Mouse (Mus musculus) left cerebral cortex, postnatal 36 days (tissue): Measurements from ENCODE around the gene Arhgap17. TPM values are rescaled to one million over a fixed set of nuclear protein-coding genes. Genes with fewer than 3 reads are reported as not detected.

Experiments
- DNase-seq, 2 experiments: peaks; one replicate each; pipeline ENCODE4 v3.0.0; 2021 to 2022; ENCODE audit warnings: low spot score in 2 of 2, mixed read lengths in 1 of 2
- intact Hi-C: fragments of 180-260 bp; cut with DNase I; formaldehyde crosslinking; loops from one replicate; pipeline ENCODE4 v1.15.1; 2025
- total RNA-seq, 2 experiments: library from RNA; stranded (reverse); gene quantifications; 2 replicates each; pipeline ENCODE4 v1.2.3; 2021

Gene Arhgap17
- total RNA-seq, 2 experiments from 2014 or later = 11.6 to 18.0 TPM

DNA sequence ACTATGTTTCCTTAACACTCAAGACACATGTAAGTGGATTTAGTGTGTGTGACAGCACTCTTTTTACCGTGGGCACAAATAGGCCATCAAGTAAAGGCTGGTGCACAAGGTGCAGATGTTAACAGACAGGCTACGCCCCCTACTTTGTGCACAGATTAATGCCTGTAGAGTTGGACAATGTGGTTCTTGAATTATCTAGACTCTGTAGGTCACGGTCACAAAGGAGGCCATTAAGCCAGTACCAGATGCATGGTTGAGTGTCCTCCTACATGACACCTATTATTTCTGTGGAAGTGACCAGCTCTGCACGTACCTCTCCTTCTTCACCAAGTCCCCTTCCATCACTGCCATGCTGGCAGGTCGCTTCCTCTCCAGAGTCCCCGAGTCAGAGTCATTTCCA lies 73.6 kb downstream of the Arhgap17 start:
- intact Hi-C loops = loop anchor here (10.0 kb wide), 1 partner anchor 91 kb away; no protein-coding TSS in a partner anchor
- no peak for DNase-seq

DNA sequence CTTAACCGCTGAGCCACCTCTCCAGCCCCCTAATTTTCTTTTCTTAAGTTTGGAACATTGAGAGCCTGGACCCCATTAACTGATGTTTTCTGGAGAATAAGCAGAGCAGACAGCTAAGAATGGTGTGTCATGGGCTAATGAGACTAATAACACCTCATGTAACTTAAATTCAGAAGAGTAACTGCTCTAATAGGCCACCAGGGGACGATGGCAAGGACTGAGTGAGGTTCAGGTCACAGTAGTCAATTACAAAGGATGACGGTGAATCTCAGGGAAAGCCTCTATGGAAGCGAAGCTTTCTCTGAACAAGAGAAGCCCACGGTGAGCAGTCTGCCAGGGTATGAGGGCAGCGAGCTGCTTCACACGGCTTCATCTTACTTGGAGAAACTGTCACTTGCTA lies 74.3 kb downstream of the Arhgap17 start:
- no peak for DNase-seq
- intact Hi-C loops = loop anchor here (10.0 kb wide), 1 partner anchor 91 kb away; no protein-coding TSS in a partner anchor

DNA sequence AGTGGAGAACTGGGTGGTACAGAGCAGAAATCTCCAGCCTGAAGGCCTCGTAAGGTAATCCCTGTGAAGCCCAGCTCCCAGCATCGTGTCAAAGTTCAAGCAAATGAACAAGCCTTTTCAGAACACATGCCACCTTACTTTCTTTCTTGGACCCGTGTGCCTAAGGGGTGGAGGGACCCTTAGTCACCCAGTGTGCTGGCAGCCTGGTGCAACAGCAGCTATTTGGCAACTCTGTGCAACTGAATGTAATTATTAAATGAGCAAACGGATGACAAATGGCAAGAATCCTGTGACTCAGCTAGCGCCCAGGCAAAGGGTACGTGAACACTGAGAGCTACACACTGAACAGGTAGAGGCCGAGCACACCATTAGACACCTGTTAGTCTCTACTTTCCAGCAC lies 75.8 kb downstream of the Arhgap17 start:
- intact Hi-C loops = loop anchor here (10.0 kb wide), 1 partner anchor 89 kb away; no protein-coding TSS in a partner anchor
- DNase-seq = no peak

DNA sequence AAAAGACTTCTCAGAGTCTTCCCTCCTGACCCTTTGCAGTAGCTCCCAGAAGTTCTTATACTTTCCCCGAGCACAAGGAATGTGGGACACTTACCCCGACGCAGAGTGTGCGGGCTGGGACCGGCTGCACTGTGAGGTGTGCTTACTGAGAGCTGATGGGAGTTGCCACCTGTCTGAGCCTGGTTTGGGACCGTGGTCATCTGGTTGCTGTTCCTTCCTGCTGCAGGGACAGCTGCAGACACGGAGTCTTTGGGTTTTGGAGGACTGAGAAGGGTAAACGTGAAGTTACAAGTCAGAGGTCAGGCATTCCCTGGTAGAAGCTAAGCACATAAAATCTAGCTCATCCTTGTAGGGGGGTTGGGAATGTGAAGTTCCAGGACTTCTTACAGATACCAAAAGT lies 77.8 kb downstream of the Arhgap17 start:
- intact Hi-C loops = loop anchor here (10.0 kb wide), 1 partner anchor 87 kb away; no protein-coding TSS in a partner anchor
- no peak for DNase-seq

DNA sequence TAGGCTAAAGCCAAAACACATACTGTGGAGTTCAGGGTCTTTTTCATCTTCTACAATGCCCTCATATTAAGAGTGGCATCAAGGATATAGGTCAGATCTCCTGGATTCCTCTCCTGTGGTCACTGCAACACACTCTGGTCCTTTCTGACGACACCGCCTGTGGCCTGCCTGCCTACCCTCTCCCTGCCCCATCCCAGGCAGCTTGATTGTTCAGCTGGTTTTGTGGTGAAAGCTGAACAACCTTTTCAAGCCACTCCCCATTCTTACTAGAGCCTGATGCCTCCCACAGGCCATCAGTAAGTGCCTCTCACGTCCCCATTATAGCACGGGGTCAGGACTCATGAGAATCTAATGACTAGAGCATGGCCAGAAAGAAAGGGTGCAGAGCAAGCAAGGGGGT lies 80.5 kb downstream of the Arhgap17 start:
- DNase-seq = no peak

DNA sequence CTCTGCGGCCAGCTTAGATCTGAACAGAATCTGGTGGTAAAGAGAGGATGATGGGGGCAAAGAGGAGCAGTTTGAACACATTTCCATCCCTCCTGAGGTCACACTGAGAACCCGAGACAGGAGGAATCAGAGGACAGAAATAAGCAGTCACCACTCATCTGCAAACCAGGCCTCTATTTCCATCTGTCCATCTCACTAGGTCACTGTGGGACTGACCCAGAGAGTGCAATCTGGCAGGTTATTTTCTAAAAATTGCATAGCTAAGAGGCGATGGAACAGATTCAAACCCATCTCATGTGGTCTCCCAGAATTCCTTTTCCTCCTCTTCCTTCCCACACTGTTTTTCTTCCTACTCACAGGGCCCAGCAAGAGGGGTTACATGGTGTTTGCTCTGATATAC lies 81.8 kb downstream of the Arhgap17 start:
- no peak for DNase-seq
- intact Hi-C loops = no loop called here

More for the DNA sequence above, 80.5 kb downstream of the Arhgap17 start:
- intact Hi-C loops = no loop called here

DNA sequence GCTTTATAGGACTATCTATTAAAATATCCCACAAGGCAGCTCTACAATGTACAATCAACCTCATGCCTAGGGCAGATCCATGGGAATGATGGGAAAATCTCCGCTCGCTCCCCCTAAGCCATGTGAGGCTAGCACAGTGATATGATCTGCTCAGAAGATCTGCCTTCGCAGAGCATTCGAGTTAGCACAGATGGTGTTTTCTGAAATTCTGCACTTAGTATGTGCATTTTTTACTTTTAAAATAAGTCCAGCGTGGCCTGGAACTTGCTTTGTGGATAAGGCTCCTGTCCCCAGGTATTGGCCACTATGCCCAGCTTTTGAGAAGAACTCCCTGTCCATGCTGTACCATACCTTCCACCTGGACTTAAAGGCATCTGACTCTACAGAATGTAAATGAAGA lies 83.8 kb downstream of the Arhgap17 start:
- intact Hi-C loops = no loop called here
- DNase-seq = no peak

DNA sequence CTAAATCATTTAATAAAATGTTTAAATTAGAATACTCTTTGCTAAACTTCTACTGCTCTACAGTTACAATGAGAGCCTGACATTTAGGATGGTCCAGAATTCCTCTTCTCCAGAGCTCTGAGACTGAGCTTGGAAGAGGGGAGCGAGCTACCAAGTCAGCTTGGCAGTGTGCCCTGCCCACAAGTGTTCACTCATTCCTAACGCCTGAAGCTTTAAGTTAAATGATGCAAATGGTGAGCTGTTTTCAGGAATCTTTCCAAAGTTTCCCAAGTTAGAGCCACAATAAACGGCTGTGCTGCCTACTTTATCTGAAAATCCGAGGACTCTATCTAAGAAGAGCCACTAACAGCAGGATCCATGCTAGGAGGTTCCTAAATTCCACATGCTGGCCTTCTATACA lies 85.9 kb downstream of the Arhgap17 start:
- intact Hi-C loops = no loop called here

DNA sequence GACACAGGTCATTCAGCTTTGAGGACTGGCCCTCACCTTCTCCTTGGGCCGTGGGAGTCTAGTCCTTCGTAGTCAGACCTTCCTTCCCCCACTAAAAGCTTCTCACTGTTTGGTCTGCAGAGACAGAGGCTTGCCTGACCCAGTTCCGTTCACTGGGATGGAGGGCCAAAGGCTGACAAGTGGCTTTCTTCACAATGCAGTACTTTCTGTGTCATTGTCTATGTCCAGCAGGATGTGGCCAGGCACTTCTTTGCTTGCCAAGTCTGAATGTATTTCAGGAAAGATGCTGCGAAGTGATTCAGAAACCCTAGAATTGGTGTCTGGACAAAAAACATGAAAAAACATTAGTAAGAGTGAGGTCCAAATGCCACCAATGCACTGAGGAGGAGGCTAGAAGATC lies 89.9 kb downstream of the Arhgap17 start:
- DNase-seq = no peak

More for the DNA sequence above, 85.9 kb downstream of the Arhgap17 start:
- peak in 1 of 2 experiments; percentile 31 for DNase-seq

DNA sequence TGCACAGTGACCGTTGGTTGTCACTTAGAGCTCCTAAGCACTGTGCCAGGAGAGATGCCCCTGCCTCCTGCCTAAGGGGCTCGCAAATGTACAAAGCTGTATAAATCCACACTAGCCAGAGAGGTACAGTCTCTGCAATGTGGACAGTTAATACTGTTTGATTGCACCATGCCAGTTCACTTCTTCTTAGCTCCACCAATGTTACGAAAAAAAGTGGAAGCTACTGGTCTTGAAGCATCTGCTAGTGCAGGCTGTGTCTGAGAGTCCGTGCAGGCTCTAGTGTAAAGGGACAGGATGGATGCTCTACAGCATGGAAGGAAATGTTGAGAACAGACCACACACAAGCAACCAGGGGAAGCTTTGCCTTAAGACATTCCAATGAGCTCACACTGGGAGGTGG lies 93.1 kb downstream of the Arhgap17 start:
- DNase-seq = no peak
- intact Hi-C loops = no loop called here

More for the DNA sequence above, 89.9 kb downstream of the Arhgap17 start:
- intact Hi-C loops = no loop called here

DNA sequence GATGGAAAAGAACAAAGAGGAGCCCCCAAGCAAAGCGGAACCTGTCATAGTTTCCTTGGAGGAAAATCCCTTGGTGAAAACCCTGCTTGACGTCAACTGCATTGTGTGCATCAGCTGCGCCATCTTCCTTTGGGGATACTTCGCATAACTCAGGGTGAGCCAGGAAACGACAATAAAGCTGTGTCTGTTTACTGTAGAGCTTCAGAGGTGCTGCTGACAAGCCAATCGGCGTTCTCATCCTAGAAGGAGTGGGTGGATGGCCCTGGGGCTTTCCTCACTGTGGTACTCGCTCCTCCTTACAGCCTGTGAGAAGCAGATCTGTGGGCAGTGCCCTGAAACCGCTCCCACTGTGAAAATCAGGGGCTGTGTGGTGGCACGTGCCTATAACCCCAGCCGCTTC lies 96.7 kb downstream of the Arhgap17 start:
- intact Hi-C loops = no loop called here
- DNase-seq = no peak

DNA sequence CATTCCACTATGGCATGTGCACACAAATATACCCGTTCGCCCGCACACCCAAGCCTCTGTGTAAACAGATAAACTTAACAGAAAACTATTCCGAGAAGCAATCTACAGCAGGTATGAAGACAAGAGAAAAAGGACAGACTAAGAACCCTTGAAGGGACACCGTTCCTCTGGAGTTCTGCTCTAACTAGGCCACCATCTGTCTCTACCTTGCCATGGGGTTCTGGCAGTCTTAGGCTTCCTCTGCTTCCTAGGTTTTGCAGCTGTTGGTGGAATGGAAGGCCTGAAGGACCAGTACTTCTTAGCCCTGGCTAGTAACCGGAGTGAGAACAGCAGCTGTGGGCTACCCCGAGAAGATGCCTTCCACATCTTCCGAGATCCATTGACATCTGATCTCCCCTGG lies 111.6 kb downstream of the Arhgap17 start:
- intact Hi-C loops = no loop called here
- no peak for DNase-seq

DNA sequence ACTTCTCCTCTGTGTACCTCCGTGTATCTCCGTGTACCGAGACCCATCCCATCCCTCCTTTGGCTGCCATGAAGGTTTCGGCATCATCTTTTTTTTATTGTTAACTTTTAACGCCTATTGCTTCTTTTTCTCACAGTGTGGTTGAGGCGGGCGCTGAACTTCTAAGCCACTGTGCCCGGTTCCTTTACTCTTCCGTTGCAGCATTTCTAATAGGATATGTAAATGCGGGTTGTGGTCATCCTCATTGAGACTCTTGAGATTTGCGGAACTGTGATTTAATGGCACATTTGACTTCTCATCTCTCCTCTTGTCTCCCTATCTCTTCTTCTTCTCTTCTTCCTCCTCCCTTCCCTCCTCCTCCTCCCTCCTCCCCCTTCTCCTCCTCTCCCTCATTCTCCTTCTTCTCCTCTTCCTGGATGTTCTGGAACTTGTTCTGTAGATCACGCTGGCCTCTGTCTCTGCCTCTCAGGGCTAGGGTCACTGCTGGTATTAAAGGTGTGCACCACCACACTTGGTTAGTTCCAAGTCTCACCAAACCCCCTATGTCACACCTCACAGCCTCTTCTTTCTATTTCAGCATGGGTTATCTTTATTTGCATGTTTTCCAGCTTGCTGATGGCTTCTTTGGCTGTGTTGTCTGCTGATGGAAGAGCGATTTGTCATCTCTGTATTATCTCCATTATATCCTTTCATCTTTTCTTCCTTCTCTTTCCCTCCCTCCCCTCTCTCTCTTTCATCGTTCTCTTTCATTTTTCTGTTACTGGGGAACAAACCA lies 115.3 kb downstream of the Arhgap17 start:
- no peak for DNase-seq
- intact Hi-C loops = no loop called here

DNA sequence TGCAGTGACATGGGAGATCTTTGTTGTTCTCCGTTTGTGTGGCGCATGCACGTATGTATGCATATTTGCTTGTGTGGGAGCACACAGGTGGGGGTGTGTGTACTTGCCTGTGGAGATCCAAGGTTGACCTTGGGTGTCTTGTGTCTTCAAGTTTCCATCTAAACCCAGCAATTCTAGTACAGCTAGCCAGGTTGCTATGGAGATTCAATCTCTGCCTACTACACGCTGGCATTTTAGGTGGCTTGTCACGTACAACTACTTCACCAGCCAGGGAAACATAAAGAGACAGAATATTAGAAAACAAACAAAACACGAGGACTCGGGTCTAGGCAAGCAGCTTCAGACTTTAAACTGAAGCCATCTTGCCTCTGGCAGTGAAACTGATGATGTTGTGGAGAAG lies 116.3 kb downstream of the Arhgap17 start:
- intact Hi-C loops = no loop called here
- DNase-seq = no peak

DNA sequence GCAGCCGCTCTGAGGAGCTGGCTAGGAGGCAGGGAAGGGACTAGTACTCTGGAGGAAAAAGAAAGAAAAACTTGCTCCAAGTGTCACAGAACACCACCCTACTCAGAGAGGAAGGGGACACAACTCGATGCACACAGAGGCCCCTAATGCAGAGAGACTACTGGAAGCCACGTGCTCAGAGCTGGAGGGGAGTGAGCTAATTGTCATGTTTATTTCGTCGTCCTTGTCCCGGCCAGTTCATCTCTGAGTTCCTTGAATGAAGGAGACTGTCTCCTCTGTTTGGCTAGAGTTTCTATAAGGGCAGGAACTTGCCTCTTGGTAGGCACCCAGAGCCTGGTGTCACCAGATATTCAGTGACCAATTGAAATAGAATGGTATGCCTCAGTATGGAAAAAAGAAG lies 118.4 kb downstream of the Arhgap17 start:
- intact Hi-C loops = no loop called here
- DNase-seq = no peak

DNA sequence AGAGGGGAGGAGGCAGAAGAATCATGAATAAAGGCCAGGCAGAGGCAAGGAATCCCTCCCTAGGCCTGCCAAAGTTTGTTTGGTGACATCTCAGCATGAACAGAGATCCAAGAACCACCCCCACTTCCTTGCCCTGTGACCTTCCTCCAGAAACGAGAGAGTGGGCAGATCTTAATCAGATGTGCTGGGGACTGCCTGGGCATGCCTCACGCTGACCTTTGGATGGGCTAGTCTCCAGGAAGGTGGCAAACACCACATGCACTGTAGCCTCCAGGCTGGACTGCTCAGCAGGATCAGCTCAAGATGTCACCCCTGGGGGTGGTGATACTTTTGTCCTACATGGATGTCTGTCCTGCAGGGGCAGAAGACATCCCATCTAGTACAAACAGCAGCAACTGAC lies 121.5 kb downstream of the Arhgap17 start:
- intact Hi-C loops = no loop called here

DNA sequence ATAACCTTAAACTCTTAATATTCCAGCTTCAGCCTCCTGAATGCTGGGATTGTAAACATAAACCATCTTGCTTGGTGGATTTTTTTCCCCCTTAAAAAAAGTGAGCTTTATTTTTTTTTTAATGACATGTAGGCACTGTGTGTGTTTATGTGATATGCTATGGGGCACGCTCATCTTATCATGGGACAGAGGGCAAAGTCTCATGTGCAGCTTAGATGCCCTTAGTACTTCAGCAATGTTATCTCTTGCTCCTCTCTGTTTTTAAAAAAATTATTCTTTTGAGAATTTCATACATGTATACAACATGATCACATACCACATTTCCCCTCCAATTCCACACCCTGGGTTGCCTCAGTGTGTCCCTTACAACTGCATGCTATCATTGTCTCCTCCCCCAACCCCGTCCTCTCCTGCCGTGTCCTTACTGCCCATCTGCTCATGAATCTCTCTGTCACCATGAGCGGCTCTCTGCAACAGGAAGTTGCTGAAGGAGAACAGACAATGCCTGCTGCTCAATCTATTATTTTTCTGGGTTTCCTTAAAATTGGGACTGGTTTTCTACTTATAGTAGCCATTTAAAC lies 123.1 kb downstream of the Arhgap17 start:
- intact Hi-C loops = no loop called here
- DNase-seq = no peak

More for the DNA sequence above, 121.5 kb downstream of the Arhgap17 start:
- no peak for DNase-seq

DNA sequence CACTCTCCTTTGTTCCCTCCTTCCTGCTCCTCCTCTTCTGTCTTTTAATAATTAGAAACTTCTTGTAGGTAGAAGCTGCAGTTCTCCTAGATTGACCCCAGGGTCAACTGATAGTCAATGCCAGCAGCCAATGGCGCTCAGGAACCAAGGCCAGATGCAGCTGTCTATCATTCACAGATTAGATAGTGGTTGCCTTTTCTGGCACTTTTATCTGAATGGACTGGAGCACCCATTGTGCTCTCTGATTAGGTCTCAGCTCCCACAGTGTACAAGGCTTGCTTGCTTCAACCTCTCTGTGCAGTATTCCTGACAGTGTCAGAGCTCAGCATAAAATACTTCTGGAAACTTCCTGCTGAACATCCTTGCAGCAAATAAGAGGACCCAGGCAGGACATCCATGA lies 124.9 kb downstream of the Arhgap17 start:
- intact Hi-C loops = no loop called here
- no peak for DNase-seq

DNA sequence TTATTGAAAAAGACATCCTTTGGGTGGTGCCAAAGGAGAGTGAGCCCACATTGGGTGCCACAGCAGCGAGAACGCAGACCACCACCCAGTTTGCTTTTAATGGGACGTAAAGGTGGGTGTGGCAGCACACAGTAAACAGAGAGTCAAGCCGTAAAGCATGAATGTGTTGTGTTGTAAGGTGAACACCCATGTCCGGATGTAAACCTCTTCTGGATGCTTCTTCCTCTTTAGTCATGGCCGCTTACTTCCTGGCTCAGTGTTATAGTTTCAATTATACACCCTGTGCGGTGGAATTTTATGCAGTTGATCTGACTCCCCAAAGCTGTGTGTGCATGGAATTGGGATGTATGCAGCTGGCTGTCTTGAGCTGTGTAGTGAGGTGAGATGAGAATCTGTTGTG lies 127.5 kb downstream of the Arhgap17 start:
- DNase-seq = no peak
- intact Hi-C loops = no loop called here

DNA sequence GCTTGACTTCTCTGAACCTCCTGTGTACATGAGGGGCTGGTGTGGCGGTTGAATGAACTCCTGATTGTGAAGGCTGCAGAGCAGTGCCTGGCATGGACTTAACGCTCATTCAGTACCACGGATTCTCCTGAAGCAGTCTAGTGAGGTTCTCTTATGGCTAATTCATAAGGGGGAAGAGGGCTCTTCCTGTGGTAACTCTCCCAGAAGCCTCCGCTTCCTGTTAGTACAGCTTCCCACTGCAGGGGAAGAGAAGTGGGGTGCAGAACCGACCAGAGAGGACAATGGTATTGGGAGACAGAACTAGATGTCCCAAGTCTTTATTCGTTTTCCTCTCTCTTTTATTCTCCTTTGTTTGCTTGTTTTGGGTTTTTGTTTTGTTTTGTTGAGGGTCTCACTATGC lies 129.7 kb downstream of the Arhgap17 start:
- intact Hi-C loops = no loop called here
- no peak for DNase-seq

DNA sequence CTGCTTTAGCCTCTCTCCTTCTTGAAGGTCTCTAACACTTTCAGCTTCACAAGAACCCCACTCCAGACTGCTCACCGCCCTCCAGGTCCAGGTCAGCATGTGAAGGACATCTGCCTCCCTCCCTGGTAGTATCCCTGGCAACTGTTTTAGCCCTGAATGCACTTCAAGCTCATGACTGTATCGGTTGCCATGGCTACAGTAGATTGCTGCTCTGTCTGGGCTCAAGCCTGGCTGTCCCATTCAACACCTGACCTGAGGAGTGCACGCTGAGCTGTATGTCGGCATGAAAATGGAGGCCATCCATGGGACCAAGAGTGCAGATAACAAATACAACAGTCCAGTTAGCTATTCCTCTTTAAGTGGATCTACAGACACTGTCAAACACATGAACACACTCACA lies 131.1 kb downstream of the Arhgap17 start:
- intact Hi-C loops = no loop called here
- DNase-seq = no peak
